Mouse (Mus musculus) common myeloid progenitor, adult 5-6 weeks (primary cell): ENCODE measurements around the gene Nup93. TPM values are rescaled to one million over a fixed set of nuclear protein-coding genes. Genes with fewer than 3 reads are reported as not detected.
A peak's percentile ranks its signal among the peaks of the same experiment; 100 is the strongest.

Source experiments
- ATAC-seq: replicated peaks from 2 replicates; pipeline ENCODE4 v1.8.0; 2016; ENCODE audit warnings: low read depth, mild to moderate bottlenecking, moderate TSS enrichment, inconsistent platforms; ENCODE audit not compliant: poor library complexity, severe bottlenecking
- total RNA-seq: library from RNA; stranded (forward); fragments of 200-1000, 187-1606 nt; gene quantifications from 2 replicates; pipeline ENCODE4 v1.2.3, GENCODE M21; 2017

Nup93 gene
- total RNA-seq, 1 experiment from 2014 or later: 46.4 TPM

DNA sequence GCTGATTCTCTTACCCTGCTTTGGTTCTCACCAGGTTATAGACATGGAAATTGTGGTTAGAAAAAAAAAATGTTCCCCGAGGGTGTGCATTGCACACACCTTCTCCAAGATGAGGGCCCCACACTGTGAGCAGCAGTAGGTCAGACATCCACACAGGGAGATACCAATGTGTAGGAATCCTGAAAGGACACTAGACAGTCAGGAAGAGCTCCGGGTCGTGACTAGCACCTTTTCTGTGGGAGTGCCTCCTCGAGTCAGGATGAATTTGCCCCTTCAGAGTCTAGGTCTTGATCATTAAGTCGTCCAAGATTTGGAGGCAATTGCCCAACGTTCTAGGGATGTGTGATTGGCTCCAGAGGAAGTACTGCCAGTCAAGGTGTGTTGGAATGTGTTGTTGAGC, 28.6 kb upstream of the Nup93 start:
- no peak for ATAC-seq

GRCm38 (mm10) chr8:94186542-94186941, 27.8 kb upstream of the Nup93 start:
- ATAC-seq: peak; percentile 20; the same call in 1 of the 2 replicates

DNA sequence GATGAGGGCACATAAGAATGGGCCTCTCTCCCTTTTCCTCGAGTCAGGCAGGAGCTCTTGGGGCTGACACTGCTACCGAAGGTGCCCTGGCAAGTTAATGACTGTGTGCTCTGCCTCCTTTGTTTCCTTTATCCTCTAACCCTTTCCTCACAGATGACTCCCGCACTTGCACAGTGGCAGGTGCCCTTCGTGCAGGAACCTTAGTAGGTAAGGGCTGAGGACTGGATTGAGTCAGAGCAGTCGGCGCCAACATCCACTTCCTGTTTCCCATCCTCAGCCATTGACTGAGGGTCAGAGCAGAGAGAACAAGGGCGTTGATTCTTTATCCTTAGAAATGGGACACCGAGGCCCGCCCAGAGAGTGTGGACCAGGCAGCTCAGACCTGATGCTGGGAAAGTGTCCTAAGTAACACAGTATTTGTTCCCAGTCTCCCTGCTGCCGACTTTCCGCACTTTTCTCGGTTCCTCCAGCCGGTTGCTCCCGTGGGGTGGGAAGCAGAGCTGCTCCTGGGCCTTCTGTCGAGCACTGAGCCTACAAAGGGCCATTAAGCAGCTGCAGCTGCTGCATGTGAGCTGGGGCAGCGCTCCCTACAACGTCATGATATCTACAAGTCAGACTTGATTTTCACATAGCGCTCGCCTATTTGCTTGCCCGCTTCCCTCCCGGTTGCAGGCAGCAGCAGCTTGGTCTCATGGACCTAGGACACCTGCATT, 26.9 kb upstream of the Nup93 start:
- ATAC-seq: peak; percentile 11; the same call in 1 of the 2 replicates

- no peak for ATAC-seq
Measured at GRCm38 (mm10) chr8:94189275-94190031, 24.9 kb upstream of the Nup93 start.

GRCm38 (mm10) chr8:94191101-94191691, 23.2 kb upstream of the Nup93 start:
- peak; percentile 92 for ATAC-seq

GRCm38 (mm10) chr8:94192926-94193325, 21.4 kb upstream of the Nup93 start:
- ATAC-seq: no peak

DNA sequence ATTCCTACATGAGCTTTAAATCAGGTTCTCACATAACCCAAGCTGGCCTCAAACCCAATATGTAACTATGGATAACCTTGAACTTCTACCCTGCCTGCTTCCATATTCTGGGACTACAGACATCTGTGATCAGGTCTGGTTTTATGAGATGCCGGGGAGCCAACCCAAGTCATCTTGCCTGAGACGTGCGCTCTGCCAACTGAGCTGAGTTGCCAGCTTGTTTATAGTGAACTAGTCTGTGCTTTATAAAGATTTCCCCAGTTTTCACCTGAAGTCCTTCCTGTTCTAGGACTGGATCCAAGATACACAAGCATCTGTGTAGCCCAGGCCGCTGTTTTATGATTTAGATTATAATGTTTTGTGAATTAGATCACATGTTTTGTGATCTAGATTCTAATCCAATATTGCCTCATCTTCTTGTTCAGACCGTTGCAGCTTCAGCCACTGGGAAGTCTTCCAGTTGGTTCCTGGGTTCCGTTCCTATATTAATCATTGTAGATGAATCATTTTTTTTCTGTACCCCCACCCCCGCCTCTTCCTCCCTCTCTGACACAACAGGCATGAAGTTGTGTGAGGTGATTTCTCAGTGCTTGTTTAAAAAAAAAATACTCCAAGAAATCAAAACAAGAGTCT, 19.7 kb upstream of the Nup93 start:
- ATAC-seq: no peak

DNA sequence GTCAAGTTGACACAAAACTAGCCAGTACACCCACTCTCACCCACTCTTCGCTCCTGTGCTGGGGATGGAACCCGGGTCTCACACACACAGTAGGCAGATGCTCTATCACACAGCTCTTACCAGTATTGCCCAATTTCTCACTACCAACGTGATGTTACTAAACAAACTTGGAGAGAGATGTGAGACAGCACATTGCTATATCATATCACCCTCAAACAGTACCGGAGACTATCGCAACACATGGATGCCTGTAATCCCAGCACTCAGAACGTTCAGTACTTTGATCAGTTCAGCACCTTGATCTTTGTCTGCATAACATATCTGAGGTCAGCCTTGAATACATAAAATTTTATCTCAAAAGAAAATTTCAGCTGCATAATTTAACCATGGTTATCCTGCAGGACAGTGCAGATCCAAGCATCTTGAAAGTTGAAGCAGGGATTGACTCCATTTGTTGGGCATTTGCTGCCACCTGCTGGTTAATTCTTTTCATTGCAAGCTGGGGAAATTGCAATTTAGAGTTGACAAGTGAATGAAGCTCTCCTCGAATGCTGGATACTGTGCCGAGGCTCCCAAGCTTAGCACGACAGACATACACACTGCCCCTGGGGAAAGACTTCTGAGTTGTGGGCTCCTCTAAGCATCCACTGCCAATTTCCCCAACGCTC, 15.0 kb upstream of the Nup93 start:
- ATAC-seq: peak; percentile 89

DNA sequence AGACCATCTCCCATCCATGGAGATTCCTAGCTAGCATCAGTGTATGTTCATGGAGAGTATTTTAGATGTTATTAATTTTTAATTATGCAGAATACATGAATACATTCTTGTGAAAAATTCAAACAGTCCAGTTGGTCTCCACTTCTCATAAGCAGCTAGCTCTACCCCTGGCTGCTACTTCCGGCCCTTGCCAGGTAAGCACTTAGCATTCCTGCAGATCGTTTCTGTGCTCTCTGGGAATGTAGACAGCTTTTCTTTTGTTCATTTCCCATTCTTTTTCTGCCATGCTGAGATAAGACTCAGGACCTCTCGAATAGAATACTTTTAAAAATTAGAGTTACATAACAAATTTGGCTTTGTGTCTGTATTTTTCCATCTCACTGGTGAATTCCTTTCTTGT, 10.3 kb upstream of the Nup93 start:
- ATAC-seq: no peak

GRCm38 (mm10) chr8:94205736-94206135, 8.6 kb upstream of the Nup93 start:
- ATAC-seq: peak; percentile 99

DNA sequence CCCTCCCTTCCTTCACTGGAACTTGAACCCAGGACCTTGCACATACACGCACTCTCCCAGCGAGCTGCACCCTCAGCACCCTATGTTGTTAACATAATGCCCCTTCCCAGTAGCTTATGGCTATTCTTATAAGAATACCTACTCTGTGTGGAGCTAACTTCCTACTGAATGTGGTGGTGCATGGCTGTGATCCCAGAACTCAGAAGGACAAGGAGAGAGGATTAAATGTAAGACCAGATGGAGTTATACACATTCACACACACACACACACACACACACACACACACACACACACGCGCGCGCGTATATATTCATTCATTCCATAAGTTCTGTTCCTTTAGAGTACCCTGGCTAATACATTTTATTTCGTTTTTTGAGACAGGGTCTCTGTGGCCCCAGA, 8.1 kb upstream of the Nup93 start:
- no peak for ATAC-seq

- ATAC-seq: no peak
Measured at GRCm38 (mm10) chr8:94207491-94207890, 6.9 kb upstream of the Nup93 start.

DNA sequence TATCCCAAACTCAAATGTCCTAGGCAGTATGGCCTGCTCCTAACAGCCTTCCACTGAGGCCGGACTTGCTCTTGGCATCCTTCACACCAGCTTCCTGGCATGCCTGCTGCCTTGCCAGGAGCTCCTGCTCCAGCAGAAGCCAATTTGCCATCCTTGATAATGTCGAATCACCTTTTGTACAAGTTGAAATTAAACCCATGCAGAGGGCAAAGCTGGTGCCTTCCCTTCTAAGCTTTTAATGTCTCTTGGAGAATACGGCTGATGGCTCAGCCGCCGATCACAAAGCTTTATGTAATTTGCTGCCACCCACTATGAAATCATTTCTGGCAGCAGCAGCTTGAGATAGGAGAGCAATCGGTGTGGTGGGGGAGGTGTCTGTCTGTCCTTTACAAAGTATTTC, 4.7 kb upstream of the Nup93 start:
- ATAC-seq: no peak

DNA sequence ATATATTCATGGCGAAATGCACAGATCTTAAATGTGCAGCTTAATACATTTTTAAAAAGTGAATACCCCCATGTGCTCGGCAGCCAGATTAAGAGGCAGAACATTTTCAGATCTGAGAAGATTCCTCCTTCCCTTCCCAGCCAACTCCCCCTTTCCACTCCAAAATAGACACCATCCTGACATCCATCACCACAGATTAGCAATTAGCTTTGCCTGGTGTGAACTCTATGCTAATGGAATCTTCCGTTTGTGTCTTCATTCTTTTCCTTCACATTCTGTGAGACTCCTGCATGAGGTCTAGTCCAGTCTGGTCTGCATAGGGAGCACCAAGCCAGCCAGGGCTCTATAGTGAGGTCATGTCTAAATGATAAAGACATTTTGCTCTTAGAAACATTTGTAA, 4.1 kb upstream of the Nup93 start:
- ATAC-seq: no peak

DNA sequence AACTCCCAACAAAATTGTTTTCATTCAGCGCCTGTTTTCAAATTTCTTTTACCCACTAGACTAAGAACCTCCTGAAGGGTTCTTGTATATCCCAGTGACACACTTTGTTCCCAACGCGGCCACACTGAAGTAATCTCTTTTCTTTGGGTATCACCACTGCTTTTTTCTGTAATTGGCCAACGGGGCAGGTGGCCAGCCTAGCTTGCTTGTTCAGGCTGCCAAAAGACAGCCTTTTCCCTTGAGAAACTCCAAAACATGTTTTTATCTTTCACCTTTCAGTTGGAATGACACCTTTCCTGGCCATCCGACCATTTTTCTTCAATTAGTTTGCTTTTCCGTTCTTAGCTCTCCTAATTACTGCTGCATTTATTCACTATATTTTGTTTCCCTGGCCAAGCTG, 545 bp upstream of the Nup93 start:
- no peak for ATAC-seq

DNA sequence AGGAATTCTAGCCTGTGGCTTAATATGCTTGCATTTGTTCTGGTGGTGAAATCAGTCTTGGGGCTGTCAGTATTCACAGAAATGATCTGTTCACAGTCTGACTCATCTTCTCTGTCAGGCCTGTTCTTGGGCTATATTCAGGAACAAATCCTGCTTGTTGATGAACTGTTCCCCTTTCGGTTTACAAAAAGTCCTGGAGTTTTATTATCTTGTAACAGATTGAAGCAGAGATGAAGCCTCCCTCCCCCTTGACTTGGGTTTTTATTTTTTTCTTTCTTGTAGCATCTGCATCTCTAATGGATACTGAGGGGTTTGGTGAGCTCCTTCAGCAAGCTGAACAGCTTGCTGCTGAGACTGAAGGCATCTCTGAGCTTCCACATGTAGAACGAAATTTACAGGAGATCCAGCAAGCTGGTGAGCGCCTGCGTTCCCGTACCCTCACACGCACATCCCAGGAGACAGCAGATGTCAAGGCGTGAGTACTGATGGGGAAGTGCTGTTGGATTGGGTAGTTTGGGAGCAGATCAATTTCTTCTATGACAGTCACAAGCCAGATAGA, 13.1 kb downstream of the Nup93 start:
- no peak for ATAC-seq

DNA sequence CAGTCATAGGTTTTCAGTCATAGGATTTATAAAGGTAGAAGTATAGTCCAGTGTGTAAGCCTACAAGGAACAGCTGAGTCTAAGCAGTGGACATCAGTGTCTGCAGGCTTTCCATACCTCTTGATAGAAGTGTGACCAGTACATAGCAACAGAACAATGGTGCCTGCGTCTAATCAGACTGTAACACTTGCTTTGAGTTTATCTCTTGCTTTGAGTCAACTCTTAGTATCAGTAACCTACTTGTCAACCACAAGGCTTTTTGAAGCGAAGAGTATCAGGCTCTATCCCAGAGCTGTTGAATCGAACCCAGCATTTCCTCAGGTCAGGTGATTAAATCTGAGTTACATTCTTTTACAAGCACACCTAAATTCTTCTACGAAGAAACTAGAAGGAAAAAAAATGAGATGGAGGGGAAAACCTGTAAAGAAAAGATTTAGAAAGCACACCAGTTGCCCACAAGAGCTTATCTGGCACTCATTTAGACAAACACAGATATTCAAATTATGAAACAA, 25.9 kb downstream of the Nup93 start:
- ATAC-seq: peak; percentile 52; the same call in 1 of the 2 replicates

DNA sequence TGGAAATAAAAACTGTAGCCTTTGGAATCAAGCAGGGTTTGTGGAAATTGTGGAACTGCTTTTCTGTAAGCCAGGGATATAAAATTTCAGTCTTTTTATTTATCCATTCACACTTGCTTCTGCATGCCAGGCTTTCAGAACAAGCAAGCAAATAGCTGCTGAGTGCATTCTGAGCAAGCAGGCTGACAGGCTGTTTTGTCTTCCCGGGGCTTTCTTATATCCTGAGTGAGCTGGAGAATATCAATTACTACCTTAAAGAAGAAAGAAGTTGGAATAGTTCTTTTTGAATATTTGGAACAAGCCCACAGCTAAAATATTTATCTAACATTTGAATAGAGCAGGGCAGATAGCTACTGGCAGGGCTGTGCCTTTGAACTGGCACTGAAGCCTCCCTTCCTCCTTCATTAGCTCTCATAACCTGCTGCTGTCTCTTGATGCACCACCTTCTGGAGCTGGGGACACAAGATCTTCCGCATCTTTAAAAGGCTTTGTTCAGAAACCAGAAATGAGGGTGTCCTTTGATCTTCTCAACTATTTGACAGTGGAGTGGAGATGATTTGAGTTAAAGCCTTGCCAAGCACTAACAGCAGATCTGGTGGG, 35.6 kb downstream of the Nup93 start:
- ATAC-seq: no peak

- ATAC-seq: no peak
Measured at GRCm38 (mm10) chr8:94258881-94259280, 44.5 kb downstream of the Nup93 start.
